Mouse (Mus musculus): Measurements from ENCODE around the gene Opn4.

Gene Opn4

GRCm38 (mm10) chr14:34562393-34562792 lies 37.5 kb downstream of the Opn4 start:
- no peak for DNase-seq (ENCODE audit: low spot score in 2 of 2)

- no peak for DNase-seq (ENCODE audit: low spot score in 2 of 2)
These were observed 38.3 kb downstream of the Opn4 start for GRCm38 (mm10) chr14:34561647-34562046.

- DNase-seq (ENCODE audit: low spot score in 2 of 2) = no peak
These were observed 41.0 kb downstream of the Opn4 start for GRCm38 (mm10) chr14:34558947-34559346.

DNA sequence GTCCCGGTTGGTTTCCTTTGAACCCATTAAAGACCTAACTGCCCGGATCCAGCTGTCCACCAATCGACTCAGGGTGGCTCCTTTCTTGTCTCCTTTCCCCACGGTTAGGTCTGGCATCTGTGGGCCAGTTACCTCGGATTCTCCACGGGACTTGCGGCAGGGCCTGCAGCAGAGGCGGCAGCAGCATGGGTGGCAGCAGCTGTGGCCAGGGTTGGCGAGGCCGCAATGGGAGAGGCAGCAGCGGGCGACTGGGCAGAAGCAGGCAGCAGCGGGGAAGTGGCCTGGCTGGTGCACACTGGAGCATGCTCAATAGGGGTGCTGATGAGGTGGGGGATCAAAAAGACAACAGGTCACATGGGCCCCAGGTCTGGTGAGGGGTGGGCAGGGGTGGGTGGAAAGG lies 44.7 kb downstream of the Opn4 start:
- no peak for DNase-seq (ENCODE audit: low spot score in 2 of 2)

DNA sequence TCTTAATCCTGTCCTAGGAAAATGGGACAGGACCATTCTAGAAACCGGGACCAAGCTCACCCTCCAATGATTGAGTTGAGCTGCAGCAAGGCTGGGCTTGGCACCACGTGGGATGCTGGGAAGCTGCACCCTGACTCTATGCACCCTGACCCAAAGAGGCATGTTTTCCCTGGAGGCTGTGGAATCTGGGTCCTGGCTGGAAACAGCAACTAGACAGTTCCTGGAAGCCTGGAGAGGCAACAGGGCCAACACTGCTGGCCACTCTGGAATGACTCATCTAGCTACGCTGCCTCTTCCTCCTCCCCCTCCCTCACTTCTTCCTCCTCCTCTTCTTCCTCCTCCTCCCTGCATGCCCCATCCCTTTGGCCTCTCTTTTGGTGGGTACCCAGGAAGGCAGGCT lies 45.9 kb downstream of the Opn4 start:
- DNase-seq (ENCODE audit: low spot score in 2 of 2) = peak in 1 of 2 experiments; percentile 61

DNA sequence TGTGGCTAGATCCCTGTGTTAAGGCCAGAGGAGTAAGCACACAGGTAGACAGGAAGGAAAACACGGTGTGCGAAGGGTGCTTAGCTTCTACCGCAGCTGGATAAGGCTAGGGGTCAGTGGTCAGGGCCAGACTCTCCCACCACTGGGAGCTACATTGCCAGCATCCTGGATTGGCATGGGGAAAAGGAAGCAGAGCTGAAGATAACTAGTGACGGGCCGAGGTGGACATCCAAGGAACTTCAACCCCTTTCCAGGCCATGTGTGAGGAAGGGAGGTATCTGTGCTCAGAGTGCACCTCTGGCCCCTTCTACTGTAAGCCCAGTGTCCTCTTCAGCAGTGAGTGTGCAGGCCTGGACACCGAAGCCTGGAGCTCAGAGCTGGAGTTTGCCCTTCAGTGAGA lies 46.5 kb downstream of the Opn4 start:
- DNase-seq (ENCODE audit: low spot score in 2 of 2) = no peak

DNA sequence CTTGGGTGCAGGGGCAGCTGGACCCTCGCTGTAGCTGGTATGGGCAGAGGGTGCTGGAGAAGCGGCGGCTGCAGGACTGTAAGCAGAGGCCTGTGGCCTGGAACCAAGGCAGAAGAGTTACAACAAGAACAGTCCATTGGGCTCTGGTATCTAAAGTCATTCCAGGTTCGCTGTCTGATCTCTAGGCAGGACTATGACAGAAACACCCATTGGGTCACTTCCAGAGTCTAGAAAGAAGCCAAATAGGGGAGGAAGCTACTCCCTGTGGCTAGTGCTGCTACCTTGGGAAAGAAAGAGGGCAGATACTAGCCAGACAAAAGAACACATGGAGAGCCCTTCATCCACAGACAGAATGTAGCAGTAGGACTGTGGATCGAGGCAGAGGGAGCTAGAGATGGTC lies 47.7 kb downstream of the Opn4 start:
- no peak for DNase-seq (ENCODE audit: low spot score in 2 of 2)

- peak; percentile 73 to 86 for DNase-seq (ENCODE audit: low spot score in 2 of 2)
These were observed 50.8 kb downstream of the Opn4 start for GRCm38 (mm10) chr14:34549004-34549671.

GRCm38 (mm10) chr14:34548391-34549001 lies 51.4 kb downstream of the Opn4 start:
- peak; percentile 53 to 63 for DNase-seq (ENCODE audit: low spot score in 2 of 2)

- no peak for DNase-seq (ENCODE audit: low spot score in 2 of 2)
These were observed 55.4 kb downstream of the Opn4 start for GRCm38 (mm10) chr14:34544545-34544944.

GRCm38 (mm10) chr14:34544001-34544400 lies 55.9 kb downstream of the Opn4 start:
- no peak for DNase-seq (ENCODE audit: low spot score in 2 of 2)

- DNase-seq (ENCODE audit: low spot score in 2 of 2) = no peak
These were observed 56.3 kb downstream of the Opn4 start for GRCm38 (mm10) chr14:34543596-34543995.

GRCm38 (mm10) chr14:34541896-34542295 lies 58.0 kb downstream of the Opn4 start:
- DNase-seq (ENCODE audit: low spot score in 2 of 2) = no peak

DNA sequence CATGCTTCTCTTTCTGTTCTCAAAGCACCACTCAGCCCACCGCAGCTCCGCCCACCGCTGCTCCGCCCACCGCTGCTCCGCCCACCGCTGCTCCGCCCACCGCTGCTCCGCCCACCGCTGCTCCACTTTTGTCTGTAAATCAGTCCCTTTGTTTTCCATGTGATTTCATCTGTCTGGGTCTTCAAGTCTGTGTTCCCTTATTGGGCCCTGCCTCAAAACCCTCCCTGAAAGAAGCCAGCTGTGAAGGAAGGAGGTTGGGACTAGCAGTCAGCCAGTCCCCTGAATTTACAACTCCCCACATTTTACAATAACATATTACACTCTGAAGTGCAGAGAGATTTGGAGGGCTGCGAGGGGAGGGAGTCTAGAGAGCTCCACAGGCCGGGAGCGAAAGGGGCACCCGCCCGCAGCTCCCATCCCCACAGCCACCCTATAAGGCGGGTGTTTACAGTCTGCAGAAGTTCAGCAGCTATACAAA lies 59.2 kb downstream of the Opn4 start:
- DNase-seq (ENCODE audit: low spot score in 2 of 2) = peak; percentile 36 to 64
